Mouse (Mus musculus): Measurements from ENCODE around the gene Ndufb4.
"Not testable (repeated sequence)": the region's sequence is repeated elsewhere in the genome, so short reads cannot be mapped to it uniquely, and the experiment has no call there.

Gene Ndufb4

DNA sequence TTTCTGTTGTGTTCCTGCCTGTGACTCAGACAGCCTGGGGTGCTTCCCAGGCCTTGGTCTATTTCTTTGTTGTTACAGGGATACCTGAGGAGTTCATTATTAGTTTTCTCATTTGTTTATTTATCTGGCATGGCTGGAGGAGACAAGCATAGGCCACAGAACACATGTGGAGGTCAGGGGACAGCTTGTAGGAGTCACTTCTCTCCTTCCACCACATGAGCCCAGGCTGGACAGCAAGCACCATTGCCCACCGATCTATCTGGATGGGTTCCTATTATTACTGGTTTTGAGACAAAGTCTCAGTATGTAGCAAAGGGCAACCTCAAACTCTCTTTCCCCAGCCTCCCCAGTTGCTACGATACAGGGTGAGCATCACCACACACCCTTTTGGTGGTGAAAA lies 26.0 kb upstream of the Ndufb4 start:
- DNase-seq (ENCODE audit: low read depth, low spot score): no peak

DNA sequence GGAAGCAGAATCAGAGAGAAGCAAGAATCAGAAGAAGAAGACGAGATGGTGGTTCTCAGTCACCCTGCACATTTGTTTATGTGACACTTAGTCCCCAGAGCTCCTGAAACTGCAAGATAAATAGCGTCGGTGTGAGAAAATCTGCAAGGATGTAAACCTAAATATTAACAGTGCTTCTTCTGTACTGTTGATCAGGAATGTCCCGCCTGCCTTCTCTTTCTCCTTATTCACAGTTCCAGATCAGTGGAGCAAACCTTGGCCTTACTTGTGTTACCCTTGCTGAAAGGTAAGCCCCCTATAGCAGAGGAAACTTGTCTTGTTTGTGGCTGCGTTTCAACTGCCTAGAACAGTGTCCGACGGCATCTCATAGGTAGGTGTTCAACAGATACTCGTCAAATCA lies 23.3 kb upstream of the Ndufb4 start:
- no peak for DNase-seq (ENCODE audit: low read depth, low spot score)

DNA sequence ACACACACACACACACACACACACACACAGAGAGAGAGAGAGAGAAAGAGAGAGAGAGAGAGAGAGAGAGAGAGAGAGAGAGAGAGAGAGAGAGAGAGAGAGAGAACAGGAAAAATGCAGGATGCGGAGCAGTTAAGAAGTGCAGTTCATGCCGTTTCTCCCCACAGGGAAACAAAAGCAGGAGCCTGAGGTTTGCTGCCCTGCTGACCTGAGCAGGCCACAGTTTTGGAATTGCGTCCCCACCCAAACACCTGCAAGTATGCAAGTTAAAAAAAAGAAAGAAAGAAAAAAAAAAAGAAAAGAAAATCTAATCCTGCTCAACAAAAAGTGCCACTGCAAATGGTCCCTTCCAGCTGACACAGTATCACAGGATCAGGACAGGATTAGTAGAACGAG lies 22.4 kb upstream of the Ndufb4 start:
- DNase-seq (ENCODE audit: low read depth, low spot score): no peak

DNA sequence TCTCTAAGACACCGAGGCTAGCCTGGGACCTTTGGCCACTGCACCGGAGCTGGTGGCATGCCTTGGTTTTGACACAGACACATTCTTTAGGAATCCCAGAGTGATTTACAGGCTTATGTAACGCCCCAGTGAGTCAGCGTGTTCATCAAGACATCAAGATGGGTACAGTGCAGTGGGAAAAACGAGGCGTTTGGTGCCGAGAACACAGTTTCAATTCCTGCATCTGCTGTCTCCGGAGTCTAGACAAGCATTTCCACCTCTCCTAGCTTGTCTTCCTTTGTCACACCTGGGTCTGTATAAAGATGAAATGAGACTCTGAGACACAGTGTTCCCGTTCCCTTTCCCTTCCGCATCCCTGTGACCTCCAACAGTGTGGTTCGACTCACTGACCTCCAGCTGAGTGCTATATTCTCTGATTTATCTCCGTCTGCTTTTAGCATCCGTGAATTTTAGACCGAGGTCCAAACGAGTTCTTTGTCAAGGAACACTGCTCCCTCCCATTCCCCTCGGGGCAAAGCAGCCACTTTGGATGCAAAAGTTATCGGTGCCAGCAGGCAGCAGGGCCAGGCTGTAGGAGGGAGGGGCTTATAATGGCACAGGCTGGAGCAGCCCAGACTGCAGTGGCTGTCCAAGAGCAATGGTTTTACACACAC lies 21.9 kb upstream of the Ndufb4 start:
- no peak for DNase-seq (ENCODE audit: low read depth, low spot score)

DNA sequence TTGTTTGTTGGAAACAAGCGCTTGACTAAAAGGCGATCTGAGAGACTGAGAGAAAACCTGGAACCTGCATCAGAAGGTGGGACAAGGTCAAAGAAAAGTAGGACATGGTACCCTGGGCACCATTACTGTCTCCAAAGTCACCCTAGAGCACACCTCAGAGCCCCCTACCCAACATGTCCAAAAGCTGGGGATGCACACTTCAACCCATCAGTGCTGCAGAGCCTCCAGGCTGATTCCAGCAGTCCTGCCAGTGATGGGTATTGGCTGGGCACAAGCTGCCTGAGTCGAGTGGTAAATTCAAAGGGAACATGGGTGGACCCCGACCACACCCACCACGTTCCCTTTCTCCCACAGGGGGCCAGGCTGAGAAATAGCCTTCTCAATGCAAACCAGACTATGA lies 21.1 kb upstream of the Ndufb4 start:
- DNase-seq (ENCODE audit: low read depth, low spot score): no peak

DNA sequence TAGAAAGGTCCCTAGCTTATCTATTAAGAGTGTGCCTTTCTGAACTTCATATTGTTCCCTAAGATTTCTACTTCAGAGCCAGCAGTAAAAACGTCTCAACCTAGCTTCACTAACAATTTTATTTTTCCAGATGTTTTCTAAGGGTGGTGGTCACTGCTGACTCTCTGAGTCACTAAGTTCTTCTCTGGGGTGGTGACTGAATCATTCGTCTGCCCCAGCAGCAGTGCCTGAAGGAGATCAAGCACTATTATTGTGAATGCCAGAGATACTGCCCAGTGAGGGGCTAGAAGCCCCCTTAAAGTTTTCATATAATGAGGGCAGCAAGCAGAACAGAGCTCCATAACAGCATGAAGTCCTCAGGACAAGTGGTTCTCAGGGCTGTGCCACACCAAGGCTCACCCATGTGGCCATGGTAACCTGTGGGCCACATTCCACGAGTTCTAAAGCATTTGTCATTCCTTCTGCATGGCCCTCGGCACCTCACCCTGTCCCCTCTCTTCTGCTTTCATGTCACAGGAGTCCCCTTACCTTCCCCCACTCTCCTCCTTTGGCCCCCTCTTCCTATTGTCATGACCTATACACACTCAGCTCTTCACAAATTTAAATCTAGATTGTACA lies 16.5 kb upstream of the Ndufb4 start:
- no peak for DNase-seq (ENCODE audit: low read depth, low spot score)

DNA sequence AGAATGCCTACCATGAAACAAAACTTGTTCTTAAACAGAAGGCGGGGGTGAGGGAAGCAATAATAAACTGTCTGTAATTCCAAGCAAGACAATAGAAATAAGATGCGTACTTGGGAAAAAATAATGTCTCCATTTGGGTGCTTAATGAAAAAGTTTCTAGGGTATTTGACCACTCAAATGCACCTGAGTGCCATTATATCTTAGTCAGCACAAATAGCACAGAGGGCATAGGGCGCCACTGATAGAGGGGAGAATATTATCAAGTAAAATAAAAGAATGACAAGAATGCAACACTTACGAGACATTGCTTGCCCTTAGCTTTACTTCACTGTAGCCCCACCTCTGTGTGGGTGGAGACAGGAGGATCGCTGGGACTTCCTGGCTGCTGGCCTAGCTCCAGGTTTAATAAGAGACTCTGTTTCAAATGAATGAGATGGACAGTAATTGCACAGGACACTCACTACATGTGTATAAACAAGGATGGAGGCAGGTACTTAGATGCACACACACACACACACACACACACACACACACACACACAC lies 11.2 kb upstream of the Ndufb4 start:
- no peak for DNase-seq (ENCODE audit: low read depth, low spot score)

DNA sequence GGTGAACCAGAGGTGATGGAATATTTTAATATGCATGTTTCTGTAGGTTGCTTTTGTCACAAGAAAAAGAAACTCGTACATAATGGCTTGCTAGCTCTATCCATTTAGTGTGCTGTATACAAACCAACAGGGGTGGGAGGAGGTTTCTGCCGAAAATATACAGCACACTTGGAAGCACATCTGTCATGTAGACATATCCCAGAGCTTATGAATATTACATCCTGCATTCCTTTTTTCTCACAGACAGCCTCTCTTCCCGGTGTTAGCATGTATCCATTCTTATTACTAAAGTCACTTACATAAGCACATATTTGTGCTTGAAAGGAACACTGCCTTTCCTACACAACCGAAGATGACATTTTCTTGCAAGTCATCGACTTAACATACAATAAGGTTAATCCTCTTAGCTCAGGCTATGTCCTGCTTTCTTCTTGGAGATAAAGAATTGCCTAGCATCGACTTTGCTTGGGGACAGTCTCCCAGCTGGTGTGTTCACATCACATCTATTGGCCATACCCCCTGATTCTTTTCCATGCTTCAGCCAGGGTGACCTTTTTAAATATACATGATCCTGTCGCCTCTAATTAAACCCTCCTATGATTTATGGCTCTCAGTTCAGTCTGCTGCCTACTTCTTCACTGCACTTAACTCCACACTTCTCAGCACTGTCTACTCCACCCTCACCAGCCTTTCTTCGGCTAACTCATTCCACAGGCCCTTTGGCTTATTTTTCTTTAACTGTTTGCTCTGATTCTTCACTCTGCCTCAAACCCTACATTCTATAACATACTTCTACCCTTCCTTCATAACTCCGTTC lies 9.6 kb upstream of the Ndufb4 start:
- no peak for DNase-seq (ENCODE audit: low read depth, low spot score)

DNA sequence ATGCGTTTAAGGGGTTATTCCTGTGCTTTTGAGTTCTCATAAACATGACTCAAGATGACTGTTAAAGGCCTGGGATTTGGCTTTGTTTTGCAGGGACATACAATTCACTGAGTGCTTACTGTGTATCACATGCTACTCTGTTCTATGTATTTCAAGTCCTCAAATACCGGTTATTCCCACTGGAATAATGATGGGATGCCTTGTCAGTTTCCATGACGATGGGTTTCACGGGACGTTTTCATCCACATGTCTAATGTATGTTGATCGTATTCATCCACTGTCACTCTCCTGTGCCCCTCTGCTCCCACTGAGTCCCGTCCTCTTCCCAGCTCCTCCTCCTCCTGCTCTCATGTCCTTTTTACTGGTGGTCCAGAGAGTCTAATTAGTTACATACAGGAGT lies 2.5 kb upstream of the Ndufb4 start:
- no peak for DNase-seq (ENCODE audit: low read depth, low spot score)

DNA sequence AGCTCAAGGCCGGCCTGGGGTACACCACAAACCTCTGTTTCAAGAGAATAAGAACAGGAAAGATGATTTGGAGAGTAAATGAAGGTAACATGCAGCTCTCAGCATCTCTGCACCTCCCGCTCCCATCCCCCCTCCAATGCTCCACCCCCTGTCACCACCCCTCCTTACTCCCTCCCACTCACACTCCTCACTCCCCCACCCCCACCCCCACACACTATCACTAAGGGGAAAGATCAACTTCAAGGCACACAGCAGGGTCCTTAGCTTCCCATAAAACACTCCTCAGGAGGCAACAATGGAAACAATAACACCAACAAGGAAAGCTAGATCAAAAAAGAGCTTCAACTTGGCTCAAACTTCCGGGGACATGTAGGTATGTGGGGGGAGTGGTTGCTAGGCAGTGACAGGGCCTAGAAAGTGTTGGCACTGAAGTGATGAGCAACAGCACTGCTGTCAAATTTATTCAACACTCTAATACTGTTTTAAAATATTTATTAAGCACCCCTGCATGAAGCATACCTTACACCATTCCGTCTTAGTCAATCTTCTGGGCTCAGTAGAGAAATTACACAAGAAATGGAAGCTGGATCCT lies 1.6 kb upstream of the Ndufb4 start:
- no peak for DNase-seq (ENCODE audit: low read depth, low spot score)

DNA sequence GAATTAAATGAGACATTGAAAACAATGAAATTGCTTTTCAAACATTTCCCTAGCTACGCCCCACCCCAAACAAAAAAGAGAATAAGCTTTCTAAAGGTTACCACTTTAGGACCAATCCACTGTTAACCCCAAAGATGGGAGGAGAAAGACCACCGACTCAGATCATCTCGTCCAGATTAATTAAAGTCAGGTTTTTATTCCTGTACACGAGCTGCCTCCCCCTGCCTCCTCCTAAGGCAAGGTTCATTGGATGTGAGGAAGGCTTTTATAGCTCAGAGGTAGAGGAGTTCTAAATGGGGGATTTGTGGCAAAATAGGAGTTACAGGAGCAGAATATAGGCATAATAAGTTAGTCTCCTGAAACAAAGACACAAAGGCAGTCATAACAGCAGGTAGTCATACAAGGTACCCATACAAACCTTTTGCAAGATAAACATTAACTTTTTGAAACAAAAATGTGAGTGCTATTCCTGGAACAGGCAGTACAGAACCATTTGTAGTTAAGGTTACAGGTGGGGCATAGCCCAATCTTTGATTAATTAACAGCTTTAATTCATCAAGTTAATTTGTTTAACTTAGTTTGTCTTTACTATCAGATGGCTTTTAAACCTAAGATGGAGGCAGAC lies 690 bp upstream of the Ndufb4 start:
- DNase-seq (ENCODE audit: low read depth, low spot score): no peak

DNA sequence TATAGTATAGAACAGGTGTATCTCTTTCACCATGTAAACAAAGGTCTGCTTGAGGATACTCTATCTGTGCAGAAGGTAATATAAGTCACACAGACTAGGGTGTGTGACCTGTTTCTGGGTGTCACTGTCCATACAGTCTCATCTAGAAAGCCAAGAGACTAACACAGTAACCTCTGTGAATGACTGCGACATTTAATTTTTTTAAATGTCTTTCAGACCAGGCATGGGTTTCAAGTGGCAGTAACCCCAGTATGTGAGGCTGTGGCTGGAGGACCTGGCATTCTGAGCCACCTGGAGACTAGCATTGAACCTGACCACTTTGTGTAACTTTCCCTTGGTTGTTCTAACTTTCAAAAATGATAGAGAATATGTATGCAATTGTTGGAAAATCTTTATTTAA lies 1.2 kb downstream of the Ndufb4 start:
- DNase-seq (ENCODE audit: low read depth, low spot score): no peak

DNA sequence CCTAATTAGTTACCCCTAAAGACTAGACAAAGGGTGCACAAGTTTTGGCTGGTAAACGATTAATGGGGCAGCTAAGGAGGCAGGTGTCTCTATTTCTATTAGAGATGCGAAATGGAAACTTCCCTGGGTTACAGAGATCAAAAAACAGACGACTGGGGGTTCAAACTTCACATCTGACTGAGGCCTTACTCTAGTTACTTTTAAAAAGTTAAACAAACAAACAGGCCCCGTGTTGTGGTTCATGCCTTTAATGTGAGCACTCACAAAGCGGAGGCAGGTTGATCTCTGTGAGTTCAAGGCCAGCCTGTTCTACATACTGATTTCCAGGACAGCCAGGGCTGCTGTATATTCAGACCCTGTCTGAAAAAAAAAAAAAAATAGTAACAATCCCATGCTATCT lies 1.6 kb downstream of the Ndufb4 start:
- DNase-seq (ENCODE audit: low read depth, low spot score): no peak

DNA sequence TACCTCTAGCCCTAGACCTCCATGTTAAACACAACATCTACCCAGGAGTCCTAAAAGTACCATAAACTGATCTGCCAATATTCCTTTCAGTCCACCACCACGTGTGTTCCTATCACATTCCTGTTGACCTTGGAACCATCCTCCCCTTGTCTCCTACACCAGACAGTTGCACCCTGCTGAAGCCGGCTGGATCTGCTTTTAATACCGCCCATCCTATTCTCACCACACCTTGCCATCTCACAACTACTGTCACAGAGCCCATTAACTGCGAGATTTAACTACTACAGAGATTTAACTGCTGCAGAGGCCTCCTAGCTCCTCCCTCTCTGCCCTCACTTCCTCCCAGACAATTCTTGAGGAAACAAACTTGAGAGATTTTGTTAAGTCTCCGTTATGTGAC lies 2.8 kb downstream of the Ndufb4 start:
- DNase-seq (ENCODE audit: low read depth, low spot score): no peak

DNA sequence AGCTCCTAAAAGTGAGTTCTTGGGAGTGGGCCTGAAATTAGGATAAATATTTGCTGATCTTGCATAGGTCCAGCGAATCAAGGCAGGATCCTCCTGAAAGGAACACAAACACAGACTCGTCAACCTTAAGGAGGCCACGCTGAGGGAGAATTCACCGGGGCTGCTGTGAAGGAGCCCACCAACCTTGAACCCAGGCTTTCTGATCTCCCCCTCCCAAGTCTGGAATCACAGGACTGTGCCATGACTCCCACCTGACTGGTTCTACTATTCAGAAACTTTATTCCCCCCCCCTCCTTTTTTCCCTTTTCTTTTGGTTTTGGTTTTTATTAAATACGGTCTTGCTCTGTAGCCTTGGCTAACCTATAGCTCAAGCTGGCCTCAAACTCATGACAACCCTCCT lies 5.2 kb downstream of the Ndufb4 start:
- DNase-seq (ENCODE audit: low read depth, low spot score): no peak

DNA sequence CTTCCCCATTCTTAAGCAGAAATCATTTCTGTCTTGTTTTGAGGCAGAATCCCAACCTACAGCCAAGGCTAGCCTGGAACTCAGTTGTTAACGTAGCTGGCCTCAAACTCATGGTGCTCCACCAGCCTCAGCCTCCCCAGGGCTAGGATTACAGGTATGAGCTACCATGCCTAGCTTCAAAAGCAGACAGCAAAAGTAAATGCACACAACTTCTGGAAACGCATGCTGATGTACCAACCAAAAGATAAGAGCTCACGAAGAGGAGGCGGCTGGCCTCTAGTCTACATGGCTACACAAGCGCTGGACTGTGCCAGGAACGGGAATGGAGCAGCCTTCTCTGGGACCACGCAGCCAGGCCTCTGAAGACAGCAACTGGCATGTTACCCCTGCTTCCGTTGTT lies 6.3 kb downstream of the Ndufb4 start:
- no peak for DNase-seq (ENCODE audit: low read depth, low spot score)

DNA sequence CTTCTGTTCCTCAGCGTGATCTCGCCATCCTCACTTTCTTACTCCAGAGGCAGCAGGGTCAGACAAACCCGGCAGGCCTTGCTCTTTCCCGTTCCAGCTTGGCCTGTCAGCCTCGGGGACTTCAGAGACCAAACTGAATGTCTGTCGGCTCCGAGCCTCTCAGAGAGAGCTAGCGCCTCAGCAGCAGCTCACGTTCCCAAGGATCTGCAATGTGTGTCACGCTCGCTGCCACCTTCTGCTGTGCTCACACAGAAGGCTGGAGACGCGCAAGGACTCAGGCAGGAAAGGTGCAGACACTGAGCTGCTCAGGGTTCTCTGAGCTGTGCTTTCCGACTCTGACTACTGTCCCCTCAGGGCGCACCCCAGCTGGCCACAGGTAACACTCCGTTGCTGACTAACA lies 7.2 kb downstream of the Ndufb4 start:
- no peak for DNase-seq (ENCODE audit: low read depth, low spot score)

DNA sequence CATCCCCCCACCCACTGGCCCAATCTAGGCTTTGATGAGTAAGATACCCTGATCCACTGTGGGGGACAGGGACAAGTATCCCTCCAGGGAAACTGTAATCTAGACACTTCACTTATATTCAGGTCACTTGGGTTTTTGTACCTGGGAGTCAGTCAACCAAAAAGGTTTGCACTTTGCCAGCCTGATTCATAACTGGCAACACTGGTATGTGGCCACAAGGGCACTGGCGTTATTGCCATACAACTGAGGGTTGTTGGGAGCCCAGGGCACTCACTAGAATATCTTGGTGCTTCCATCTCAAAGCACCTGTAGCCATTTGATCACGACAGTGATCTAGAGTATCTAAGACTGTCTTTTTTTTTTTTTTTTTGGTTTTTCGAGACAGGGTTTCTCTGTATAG lies 8.5 kb downstream of the Ndufb4 start:
- no peak for DNase-seq (ENCODE audit: low read depth, low spot score)

DNA sequence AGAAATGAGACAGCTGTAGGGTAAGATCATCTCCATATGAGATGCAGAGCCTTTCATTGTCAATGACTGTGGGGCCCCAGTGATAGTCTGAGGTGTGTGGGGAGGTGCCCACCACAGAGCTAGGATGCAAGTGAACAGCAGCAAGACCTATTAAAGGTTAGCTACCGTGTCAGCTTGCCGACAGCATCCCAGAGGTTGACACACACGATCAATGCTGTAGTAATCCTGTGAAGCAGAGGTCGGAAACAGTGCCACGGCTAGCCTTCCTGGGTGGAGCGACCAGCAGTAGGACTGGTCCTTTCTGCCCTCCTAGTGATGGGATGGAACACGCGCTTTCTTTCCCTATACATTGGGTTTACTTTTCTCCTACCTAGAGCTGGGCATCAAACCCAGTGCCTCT lies 9.0 kb downstream of the Ndufb4 start:
- no peak for DNase-seq (ENCODE audit: low read depth, low spot score)

DNA sequence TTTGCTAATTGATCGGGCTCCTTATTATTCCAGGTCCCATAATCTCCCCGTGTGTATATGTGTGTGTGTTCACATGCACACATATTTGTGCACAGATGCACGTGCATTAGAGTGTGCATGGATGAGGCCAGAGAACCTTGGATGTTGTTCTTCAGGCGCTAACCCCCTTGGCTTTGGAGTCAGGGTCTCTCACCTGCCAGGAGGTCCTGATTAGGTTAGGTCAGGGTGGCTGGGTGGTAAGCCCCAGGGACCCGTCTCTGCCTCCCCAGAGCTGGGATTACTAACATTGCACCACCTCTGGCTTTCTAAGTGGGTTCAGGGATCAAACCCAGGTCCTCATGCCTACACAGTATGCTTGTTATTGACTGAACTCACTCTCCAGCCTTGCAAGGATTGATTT lies 9.8 kb downstream of the Ndufb4 start:
- DNase-seq (ENCODE audit: low read depth, low spot score): no peak

DNA sequence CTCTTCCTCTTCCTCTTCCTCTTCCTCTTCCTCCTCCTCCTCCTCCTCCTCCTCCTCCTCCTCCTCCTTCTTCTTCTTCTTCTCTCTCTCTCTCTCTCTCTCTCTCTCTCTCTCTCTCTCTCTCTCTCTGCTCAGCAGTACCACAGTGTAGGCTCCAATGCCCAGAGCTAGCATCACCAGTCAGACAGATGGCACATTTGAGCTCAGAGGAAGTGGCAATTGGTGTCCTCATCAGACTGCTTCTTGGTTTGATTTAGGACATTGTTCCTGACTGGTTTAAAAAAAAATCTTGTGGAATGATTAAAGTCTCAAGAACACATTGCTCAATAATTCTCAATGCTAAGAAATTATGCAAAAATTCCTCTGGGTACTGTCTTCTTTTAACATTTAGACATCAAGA lies 13.7 kb downstream of the Ndufb4 start:
- not testable (repeated sequence) for DNase-seq (ENCODE audit: low read depth, low spot score)

DNA sequence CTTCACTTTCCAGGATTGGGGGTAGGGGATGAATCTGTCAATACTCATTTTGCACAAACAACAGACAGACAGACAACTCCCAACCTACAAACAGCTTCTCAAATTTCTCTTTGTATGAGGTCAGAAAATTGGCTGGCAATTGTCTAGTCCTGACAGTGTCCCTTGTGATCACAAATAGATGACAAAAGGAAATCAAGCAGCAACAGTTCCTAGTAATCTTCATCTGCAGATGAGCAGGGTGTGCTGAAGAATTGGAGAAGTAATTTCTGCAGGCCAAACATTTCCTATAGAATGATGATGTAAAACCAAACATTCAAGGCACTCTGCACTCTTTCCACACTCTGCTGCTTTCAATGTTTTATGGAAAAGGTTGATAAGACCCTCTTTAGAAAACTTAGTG lies 16.5 kb downstream of the Ndufb4 start:
- DNase-seq (ENCODE audit: low read depth, low spot score): no peak

Data from skeletal muscle tissue, adult 2 months (tissue).